Mouse (Mus musculus): ENCODE data around the gene Hmcn1. TPM values are rescaled to one million over a fixed set of nuclear protein-coding genes. Genes with fewer than 3 reads are reported as not detected.

The Hmcn1 gene
- polyA plus RNA-seq, 1 experiment from 2014 or later = 36.0 TPM

GRCm38 (mm10) chr1:150546463-150546862, 446.8 kb downstream of the Hmcn1 start:
- no peaks in the 10 kb centered on the region for H3K9me3 ChIP-seq
- 19% methylated on average over 3 of the region's 3 CpGs for WGBS
- peak overlapping the region; percentile 66 for H3K27ac ChIP-seq
- peaks cover 28% of the 10 kb centered on the region for H3K4me1 ChIP-seq
- H3K4me2 ChIP-seq (replicated peaks) = no peak overlapping the region
- H3K4me3 ChIP-seq = no peak overlapping the region
- ATAC-seq (ENCODE audit: low FRiP score, low read depth) = peak; percentile 59; the same call in 1 of the 2 replicates
- no peaks in the 10 kb centered on the region for H3K36me3 ChIP-seq
- H3K27me3 ChIP-seq = no peaks in the 10 kb centered on the region
- no peak overlapping the region for H3K9ac ChIP-seq

- no peak overlapping the region for H3K27ac ChIP-seq
- H3K4me2 ChIP-seq (replicated peaks) = no peak overlapping the region
- peaks cover 42% of the 10 kb centered on the region for H3K4me1 ChIP-seq
- no peak overlapping the region for H3K4me3 ChIP-seq
- no peaks in the 10 kb centered on the region for H3K36me3 ChIP-seq
- H3K9me3 ChIP-seq = no peaks in the 10 kb centered on the region
- no peak overlapping the region for H3K9ac ChIP-seq
- 10% methylated on average over 5 of the region's 5 CpGs for WGBS
- ATAC-seq (ENCODE audit: low FRiP score, low read depth) = peak; percentile 78
- no peaks in the 10 kb centered on the region for H3K27me3 ChIP-seq
Measured at GRCm38 (mm10) chr1:150540267-150540666, 453.0 kb downstream of the Hmcn1 start.

GRCm38 (mm10) chr1:150537410-150538128, 455.7 kb downstream of the Hmcn1 start:
- Histone ChIP-seq H3K4me3 (no peak overlapping the region), H3K27ac (peak overlapping the region; percentile 84), H3K27me3 (no peaks in the 10 kb centered on the region), H3K9ac (no peak overlapping the region), H3K4me1 (peaks cover 39% of the 10 kb centered on the region), H3K9me3 (no peaks in the 10 kb centered on the region), H3K4me2 (replicated peaks) (no peak overlapping the region), H3K36me3 (no peaks in the 10 kb centered on the region)
- ATAC-seq (ENCODE audit: low FRiP score, low read depth) = peak; percentile 45
- WGBS = 24% methylated on average over 6 of the region's 6 CpGs

- Histone ChIP-seq H3K36me3 (no peaks in the 10 kb centered on the region), H3K9me3 (no peaks in the 10 kb centered on the region), H3K27ac (peak overlapping the region; percentile 93), H3K4me2 (replicated peaks) (peak overlapping the region; percentile 10), H3K4me1 (peaks cover 39% of the 10 kb centered on the region), H3K9ac (0 out of 2 replicates have a peak overlapping the region, but pooled peaks have one; percentile 25), H3K4me3 (no peak overlapping the region), H3K27me3 (no peaks in the 10 kb centered on the region)
- 23% methylated on average over 16 of the region's 16 CpGs for WGBS
- peak; percentile 49; the same call in 1 of the 2 replicates for ATAC-seq (ENCODE audit: low FRiP score, low read depth)
Measured at GRCm38 (mm10) chr1:150535770-150536534, 457.3 kb downstream of the Hmcn1 start.

GRCm38 (mm10) chr1:150534587-150534986, 458.6 kb downstream of the Hmcn1 start:
- no peak overlapping the region for H3K4me3 ChIP-seq
- ATAC-seq (ENCODE audit: low FRiP score, low read depth) = peak; percentile 46; the same call in 1 of the 2 replicates
- no peaks in the 10 kb centered on the region for H3K9me3 ChIP-seq
- no peak overlapping the region for H3K9ac ChIP-seq
- peaks cover 38% of the 10 kb centered on the region for H3K4me1 ChIP-seq
- 55% methylated on average over 8 of the region's 8 CpGs for WGBS
- H3K27ac ChIP-seq = peak overlapping the region; percentile 93
- no peaks in the 10 kb centered on the region for H3K27me3 ChIP-seq
- H3K4me2 ChIP-seq (replicated peaks) = no peak overlapping the region
- H3K36me3 ChIP-seq = no peaks in the 10 kb centered on the region

- no peaks in the 10 kb centered on the region for H3K4me1 ChIP-seq
- WGBS = 91% methylated on average over 2 of the region's 2 CpGs
- H3K36me3 ChIP-seq = no peaks in the 10 kb centered on the region
- H3K4me3 ChIP-seq = no peak overlapping the region
- H3K4me2 ChIP-seq (replicated peaks) = no peak overlapping the region
- H3K27me3 ChIP-seq = no peaks in the 10 kb centered on the region
- ATAC-seq (ENCODE audit: low FRiP score, low read depth) = no peak
- H3K27ac ChIP-seq = no peak overlapping the region
- no peaks in the 10 kb centered on the region for H3K9me3 ChIP-seq
- H3K9ac ChIP-seq = no peak overlapping the region
Measured at GRCm38 (mm10) chr1:150513041-150513440, 480.2 kb downstream of the Hmcn1 start.

Other genes starting within 250 kb of the Hmcn1 start
- gene Gm47985, start 189.1 kb upstream of the Hmcn1 start, polyA plus RNA-seq (2015; fragmentation: Nextera tagmentation; extraction: Ambion mirVana) = 0.34 and 0.47 TPM in 2 replicates
- gene Gm8947, start 198.9 kb upstream of the Hmcn1 start, polyA plus RNA-seq (2015; fragmentation: Nextera tagmentation; extraction: Ambion mirVana) = not detected in 2 replicates
- not detected in 2 replicates for gene Gm47995, start 205.0 kb upstream of the Hmcn1 start, polyA plus RNA-seq (2015; fragmentation: Nextera tagmentation; extraction: Ambion mirVana)
- gene 3110040M04Rik, start 210.7 kb upstream of the Hmcn1 start, polyA plus RNA-seq (2015; fragmentation: Nextera tagmentation; extraction: Ambion mirVana) = not detected in 2 replicates
- not detected in 2 replicates for gene Gm47996, start 216.7 kb upstream of the Hmcn1 start, polyA plus RNA-seq (2015; fragmentation: Nextera tagmentation; extraction: Ambion mirVana)

All from limb, embryonic 13.5 days (tissue).